Mouse (Mus musculus) kidney, postnatal 0 days (tissue): ENCODE measurements around the gene Acot11. TPM values are rescaled to one million over a fixed set of nuclear protein-coding genes. Genes with fewer than 3 reads are reported as not detected.
A peak's percentile ranks its signal among the peaks of the same experiment; 100 is the strongest.

Experiments
- ATAC-seq: fragments of 200-750 bp; cut with Nextera tagmentation; replicated peaks from 2 replicates; pipeline ENCODE4 v1.8.0; 2017; ENCODE audit warnings: low read depth, moderate number of reproducible peaks, moderate TSS enrichment, moderate library complexity; ENCODE audit not compliant: low FRiP score
- DNase-seq: peaks from one replicate; pipeline ENCODE4 v3.0.0-alpha.2; 2016; ENCODE audit warnings: low spot score
- H3K27ac ChIP-seq: fragments of 300-500 bp; sonication (generic); 2 replicates; pipeline ENCODE4 v1.5.1; 2014; ENCODE audit warnings: mild to moderate bottlenecking
- H3K27me3 ChIP-seq: fragments of 300-500 bp; sonication (generic); 2 replicates; pipeline ENCODE4 v1.6.1; 2014; ENCODE audit warnings: low read length, mixed read lengths; ENCODE audit not compliant: insufficient read depth
- H3K36me3 ChIP-seq: fragments of 300-500 bp; sonication (generic); 2 replicates; pipeline ENCODE4 v1.6.1; 2014; ENCODE audit warnings: low read length, mixed read lengths; ENCODE audit not compliant: insufficient read depth
- H3K4me1 ChIP-seq: fragments of 300-500 bp; sonication (generic); replicated peaks from 2 replicates; pipeline ENCODE4 v1.6.1; 2014; ENCODE audit warnings: antibody characterized with exemption, low read length, mixed read lengths; ENCODE audit not compliant: insufficient read depth
- H3K4me2 ChIP-seq: fragments of 300-500 bp; sonication (generic); 2 replicates; pipeline ENCODE4 v1.6.1; 2014; ENCODE audit warnings: mild to moderate bottlenecking, low read length, moderate library complexity, mixed read lengths
- H3K4me3 ChIP-seq: fragments of 300-500 bp; sonication (generic); replicated peaks from 2 replicates; pipeline ENCODE4 v1.5.1; 2014; ENCODE audit warnings: low read depth, low read length
- H3K9ac ChIP-seq: fragments of 300-500 bp; sonication (generic); 2 replicates; pipeline ENCODE4 v1.6.1; 2014; ENCODE audit warnings: low read depth, low read length
- H3K9me3 ChIP-seq: fragments of 300-500 bp; sonication (generic); replicated peaks from 2 replicates; pipeline ENCODE4 v1.6.1; 2016; ENCODE audit warnings: low read length, inconsistent platforms, mixed read lengths
- CTCF ChIP-seq: IDR thresholded peaks from 2 replicates; pipeline ENCODE4 v1.5.1; 2016; ENCODE audit warnings: antibody characterized with exemption, low read depth, mild to moderate bottlenecking, moderate library complexity
- WGBS: fragments of 180-500 bp; shearing (Covaris S2); extraction: QIAGEN DNeasy Blood & Tissue Kit; methylation state at CpG from one replicate; pipeline ENCODE4 v1.1.7; 2014; 5-methylcytosine and 5-hydroxymethylcytosine counted together
- polyA plus RNA-seq: library from polyadenylated mRNA; unstranded; fragments of >200 nt; fragmentation: Nextera tagmentation; extraction: Ambion mirVana; gene quantifications from 2 replicates; pipeline ENCODE4 v1.2.1, GENCODE M21; 2015

Gene Acot11
- polyA plus RNA-seq, 1 experiment from 2014 or later = 1.7 TPM

DNA sequence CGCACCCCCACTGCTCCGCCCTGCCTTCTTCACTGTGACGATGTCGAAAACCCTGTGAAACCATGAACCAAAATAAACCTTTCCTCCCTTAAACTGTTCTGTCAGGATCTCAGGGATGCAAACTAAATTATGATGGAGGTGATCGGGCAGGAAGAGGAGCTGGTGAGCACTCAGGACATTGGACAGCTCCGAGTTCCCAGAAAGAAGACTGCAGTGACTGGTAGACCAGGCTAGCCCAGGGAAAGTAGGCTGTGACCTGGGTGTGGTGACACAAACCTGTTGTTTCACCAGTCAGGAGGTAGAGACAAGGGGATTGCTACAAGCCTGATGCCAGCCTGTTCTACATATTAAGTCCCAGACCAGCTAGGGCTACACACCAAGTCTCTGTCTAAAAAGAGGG, 91.2 kb downstream of the Acot11 start:
- H3K27ac ChIP-seq = no peak overlapping the region
- H3K4me3 ChIP-seq = no peak overlapping the region
- H3K36me3 ChIP-seq = no peaks in the 10 kb centered on the region
- no peaks in the 10 kb centered on the region for H3K27me3 ChIP-seq
- WGBS = 77% methylated on average over 6 of the region's 6 CpGs
- no peak for TF ChIP-seq CTCF
- no peak overlapping the region for H3K4me2 ChIP-seq
- ATAC-seq (no peak), DNase-seq (no peak)
- no peak overlapping the region for H3K9ac ChIP-seq
- no peaks in the 10 kb centered on the region for H3K4me1 ChIP-seq
- H3K9me3 ChIP-seq = no peaks in the 10 kb centered on the region

DNA sequence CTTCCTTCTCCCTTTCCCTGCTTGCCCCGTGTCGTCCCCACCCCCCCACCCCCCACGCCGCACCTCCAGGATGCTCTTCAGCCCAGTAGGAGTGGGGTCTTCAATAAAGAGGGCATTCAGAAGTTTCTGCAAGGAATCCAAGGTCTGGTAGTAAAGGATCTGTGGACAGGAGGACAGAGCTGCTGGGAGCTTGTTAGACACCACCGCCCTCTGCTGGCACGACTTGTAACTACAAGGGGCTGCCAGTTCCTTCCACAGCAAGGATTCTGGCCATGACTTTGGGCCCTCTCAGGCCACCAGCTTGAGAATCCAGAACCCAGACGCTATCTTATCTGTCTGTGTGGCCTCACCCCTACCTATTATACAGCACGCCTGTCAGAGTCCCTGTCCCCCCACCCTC, 96.4 kb downstream of the Acot11 start:
- Histone ChIP-seq H3K4me1 (no peaks in the 10 kb centered on the region), H3K4me3 (no peak overlapping the region), H3K9me3 (no peaks in the 10 kb centered on the region), H3K36me3 (no peaks in the 10 kb centered on the region), H3K4me2 (peak overlapping the region; percentile 40), H3K27me3 (no peaks in the 10 kb centered on the region), H3K27ac (no peak overlapping the region), H3K9ac (no peak overlapping the region)
- TF ChIP-seq CTCF = peak; percentile 95
- DNase-seq (peak; percentile 89), ATAC-seq (no peak; the same call in 1 of the 2 replicates)
- 0% methylated on average over 8 of the region's 8 CpGs for WGBS

DNA sequence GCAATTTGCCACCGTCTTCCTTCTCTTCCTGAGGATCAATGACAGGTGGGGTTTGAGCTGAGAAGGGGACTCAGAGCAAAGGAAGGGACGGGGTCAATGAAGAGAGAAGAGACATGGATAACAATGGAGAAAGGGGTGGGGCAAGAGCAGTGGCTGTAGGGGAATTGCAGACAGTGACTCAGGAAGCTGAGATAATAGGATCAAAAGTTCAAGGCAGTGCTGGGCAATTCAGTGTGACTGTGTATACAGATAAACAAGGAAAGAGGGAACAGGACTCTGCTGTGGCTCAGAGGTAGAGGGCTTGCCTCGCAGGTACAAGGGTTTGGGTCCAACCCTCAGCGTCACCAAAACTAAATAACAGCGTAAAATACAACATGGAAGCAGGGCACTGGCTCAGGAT, 96.8 kb downstream of the Acot11 start:
- WGBS = 34% methylated on average over 5 of the region's 5 CpGs
- H3K4me2 ChIP-seq = peak overlapping the region; percentile 40
- no peaks in the 10 kb centered on the region for H3K9me3 ChIP-seq
- DNase-seq (no peak), ATAC-seq (no peak)
- no peaks in the 10 kb centered on the region for H3K4me1 ChIP-seq
- no peak for TF ChIP-seq CTCF
- no peak overlapping the region for H3K4me3 ChIP-seq
- no peak overlapping the region for H3K9ac ChIP-seq
- no peaks in the 10 kb centered on the region for H3K27me3 ChIP-seq
- H3K36me3 ChIP-seq = no peaks in the 10 kb centered on the region
- no peak overlapping the region for H3K27ac ChIP-seq

DNA sequence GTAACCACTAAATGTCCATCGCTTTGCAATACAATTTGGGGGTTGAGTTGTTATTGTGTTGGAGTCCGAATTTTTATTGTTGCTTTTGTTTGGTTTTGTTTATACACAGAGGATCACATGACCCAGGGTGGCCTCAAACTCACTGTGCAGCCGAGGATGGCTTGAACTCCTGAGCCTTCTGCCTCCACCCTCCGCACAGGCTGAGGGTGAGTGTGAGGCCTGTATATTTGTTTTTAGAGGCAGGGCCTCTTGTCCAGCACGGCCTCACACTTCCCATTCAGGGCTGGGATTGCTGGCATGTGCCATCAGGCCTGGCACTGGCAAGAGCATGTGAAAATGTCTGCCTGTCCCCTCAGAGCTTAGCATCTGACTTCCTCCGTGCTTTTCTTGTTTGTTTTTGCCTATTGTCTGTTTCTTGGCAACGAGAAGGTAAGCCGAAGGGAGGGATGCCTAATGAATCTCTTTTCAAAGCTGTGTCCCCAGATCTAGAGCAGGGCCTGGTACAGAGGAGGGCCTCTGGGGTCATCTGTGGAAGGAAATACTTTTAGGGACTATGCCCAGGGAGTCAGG, 99.6 kb downstream of the Acot11 start:
- ATAC-seq (no peak), DNase-seq (no peak)
- Histone ChIP-seq H3K27ac (no peak overlapping the region), H3K36me3 (no peaks in the 10 kb centered on the region), H3K27me3 (no peaks in the 10 kb centered on the region), H3K9me3 (no peaks in the 10 kb centered on the region), H3K4me3 (no peak overlapping the region), H3K4me2 (no peak overlapping the region), H3K4me1 (no peaks in the 10 kb centered on the region), H3K9ac (no peak overlapping the region)
- TF ChIP-seq CTCF = no peak
- WGBS = 39% methylated on average over 8 of the region's 8 CpGs

DNA sequence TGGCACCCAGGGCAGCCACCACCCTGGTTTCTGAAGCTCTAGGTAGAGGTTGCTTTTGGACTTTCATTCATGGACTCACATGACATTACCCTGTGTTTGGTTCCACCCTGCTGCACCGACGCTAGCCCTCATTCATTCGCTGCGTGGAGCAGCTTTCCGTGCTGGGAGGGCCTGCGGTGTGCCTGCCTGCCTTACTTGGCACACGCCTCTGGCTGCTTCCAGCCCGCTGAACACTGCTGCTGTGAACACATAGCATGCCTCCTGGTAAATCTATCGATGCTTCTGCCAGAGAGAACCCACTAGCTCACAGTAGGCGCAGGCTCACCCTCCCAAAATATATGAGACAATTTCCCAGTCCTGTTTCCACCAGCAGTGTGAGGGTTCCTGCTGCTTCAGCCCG, 100.4 kb downstream of the Acot11 start:
- Histone ChIP-seq H3K4me1 (no peaks in the 10 kb centered on the region), H3K4me2 (no peak overlapping the region), H3K4me3 (no peak overlapping the region), H3K27me3 (no peaks in the 10 kb centered on the region), H3K27ac (no peak overlapping the region), H3K9me3 (no peaks in the 10 kb centered on the region), H3K36me3 (no peaks in the 10 kb centered on the region), H3K9ac (no peak overlapping the region)
- 37% methylated on average over 11 of the region's 11 CpGs for WGBS
- peak; percentile 41 for DNase-seq
- TF ChIP-seq CTCF = no peak
- peak; percentile 57 for ATAC-seq

DNA sequence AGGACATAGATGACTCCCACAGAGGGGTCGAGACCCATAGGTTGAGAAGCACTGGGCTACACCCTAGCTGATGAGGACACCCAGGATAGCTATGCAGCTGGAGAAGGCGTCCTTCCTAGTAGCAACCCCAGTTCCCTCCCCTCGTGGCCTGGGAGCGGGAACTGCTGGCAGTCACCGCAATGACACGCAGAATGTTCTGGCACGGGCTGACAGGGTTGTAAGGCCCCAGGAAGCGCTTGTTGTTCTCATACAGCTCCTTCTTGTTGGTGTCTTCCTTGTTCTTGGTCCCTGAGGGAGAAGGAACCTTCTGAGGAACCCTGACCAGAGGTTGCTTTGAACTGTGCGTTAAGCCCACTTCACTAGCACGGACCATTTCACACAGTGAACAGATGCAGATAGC, 100.8 kb downstream of the Acot11 start:
- Histone ChIP-seq H3K9me3 (no peaks in the 10 kb centered on the region), H3K36me3 (no peaks in the 10 kb centered on the region), H3K27ac (no peak overlapping the region), H3K4me2 (no peak overlapping the region), H3K4me3 (no peak overlapping the region), H3K27me3 (no peaks in the 10 kb centered on the region), H3K4me1 (no peaks in the 10 kb centered on the region), H3K9ac (no peak overlapping the region)
- 71% methylated on average over 10 of the region's 10 CpGs for WGBS
- TF ChIP-seq CTCF = no peak
- DNase-seq = no peak
- no peak for ATAC-seq

DNA sequence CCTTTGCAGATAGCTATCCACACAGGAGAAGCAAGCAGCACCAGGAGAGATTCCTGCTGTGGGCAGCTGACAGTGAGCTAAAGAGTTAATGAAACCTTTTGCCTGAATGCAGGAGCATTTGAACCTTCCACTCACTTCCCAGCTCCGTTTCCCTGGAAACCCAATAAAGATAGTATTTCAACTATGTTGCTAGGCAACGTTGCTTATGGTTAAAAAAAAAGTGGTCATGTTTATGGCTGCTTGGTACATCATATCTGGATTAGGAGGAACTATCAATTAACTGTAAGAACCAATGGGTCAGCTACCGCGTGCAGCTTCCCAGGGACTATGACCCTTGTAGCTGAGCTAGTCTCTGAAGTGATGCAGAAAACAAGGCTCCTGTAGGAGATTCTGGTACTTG, 104.0 kb downstream of the Acot11 start:
- Histone ChIP-seq H3K27me3 (no peaks in the 10 kb centered on the region), H3K4me1 (no peaks in the 10 kb centered on the region), H3K4me3 (no peak overlapping the region), H3K36me3 (no peaks in the 10 kb centered on the region), H3K27ac (no peak overlapping the region), H3K4me2 (no peak overlapping the region), H3K9ac (no peak overlapping the region), H3K9me3 (no peaks in the 10 kb centered on the region)
- TF ChIP-seq CTCF = no peak
- WGBS = 19% methylated on average over 4 of the region's 4 CpGs
- no peak for DNase-seq
- no peak for ATAC-seq
